Mouse (Mus musculus) B cell, adult 2 months (primary cell): ENCODE measurements around the gene Nup50.

ENCODE experiments used
- DNase-seq, 2 experiments: peaks; one replicate each; pipeline ENCODE4 v3.0.0; 2022

Gene Nup50

DNA sequence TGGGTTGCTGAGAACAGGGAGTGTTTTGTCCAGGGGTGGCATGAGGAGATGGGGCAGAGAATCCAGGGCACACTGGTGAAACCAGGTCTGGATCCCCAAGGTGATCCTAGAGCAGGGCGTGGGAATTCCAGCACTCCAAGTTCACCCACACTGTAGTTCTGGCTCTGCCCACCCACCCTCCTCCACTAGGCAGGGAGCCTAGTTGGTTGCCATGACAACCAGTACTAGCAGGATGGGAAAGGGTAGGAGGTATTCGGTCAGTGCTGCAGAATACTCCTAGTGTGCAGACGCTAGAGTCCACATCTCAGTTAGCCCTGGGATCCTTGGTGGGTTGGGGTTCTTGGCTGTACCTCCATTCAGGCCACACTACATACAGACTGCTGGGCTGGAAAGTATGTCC lies 34.6 kb downstream of the Nup50 start:
- DNase-seq = no peak

- DNase-seq = no peak
These were observed 35.1 kb downstream of the Nup50 start for GRCm38 (mm10) chr15:84958331-84958730.

GRCm38 (mm10) chr15:84959891-84960290 lies 36.7 kb downstream of the Nup50 start:
- no peak for DNase-seq

DNA sequence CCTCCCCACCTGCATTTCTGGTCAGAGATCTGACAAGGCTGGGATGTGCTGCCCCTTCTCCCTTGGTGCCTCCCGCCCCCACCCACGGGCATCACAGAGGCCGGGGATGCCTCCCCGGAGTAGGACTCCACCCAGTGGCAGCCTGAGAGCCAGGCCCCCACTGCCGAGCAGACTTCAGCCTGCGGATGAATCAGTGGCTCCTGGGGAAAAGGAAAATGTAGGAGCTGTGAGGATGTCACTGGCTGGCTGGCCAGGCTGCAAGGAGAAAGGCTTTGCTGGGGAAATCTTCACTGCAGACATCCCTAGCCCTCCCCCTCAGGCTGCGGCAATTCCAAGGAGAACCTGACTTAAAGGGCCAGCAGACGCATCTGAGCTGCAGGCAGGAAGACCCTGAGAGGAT lies 37.5 kb downstream of the Nup50 start:
- DNase-seq = no peak

GRCm38 (mm10) chr15:84962518-84962917 lies 39.3 kb downstream of the Nup50 start:
- DNase-seq = no peak

- peak in 1 of 2 experiments; percentile 13 for DNase-seq
These were observed 41.6 kb downstream of the Nup50 start for GRCm38 (mm10) chr15:84964771-84965170.

- peak; percentile 74 to 75 for DNase-seq
These were observed 42.6 kb downstream of the Nup50 start for GRCm38 (mm10) chr15:84965575-84966360.

- peak; percentile 38 to 43 for DNase-seq
These were observed 45.3 kb downstream of the Nup50 start for GRCm38 (mm10) chr15:84968534-84968933.

GRCm38 (mm10) chr15:84972860-84973543 lies 49.8 kb downstream of the Nup50 start:
- DNase-seq = no peak

GRCm38 (mm10) chr15:84973544-84973871 lies 50.3 kb downstream of the Nup50 start:
- DNase-seq = no peak

GRCm38 (mm10) chr15:84975729-84976128 lies 52.5 kb downstream of the Nup50 start:
- no peak for DNase-seq

DNA sequence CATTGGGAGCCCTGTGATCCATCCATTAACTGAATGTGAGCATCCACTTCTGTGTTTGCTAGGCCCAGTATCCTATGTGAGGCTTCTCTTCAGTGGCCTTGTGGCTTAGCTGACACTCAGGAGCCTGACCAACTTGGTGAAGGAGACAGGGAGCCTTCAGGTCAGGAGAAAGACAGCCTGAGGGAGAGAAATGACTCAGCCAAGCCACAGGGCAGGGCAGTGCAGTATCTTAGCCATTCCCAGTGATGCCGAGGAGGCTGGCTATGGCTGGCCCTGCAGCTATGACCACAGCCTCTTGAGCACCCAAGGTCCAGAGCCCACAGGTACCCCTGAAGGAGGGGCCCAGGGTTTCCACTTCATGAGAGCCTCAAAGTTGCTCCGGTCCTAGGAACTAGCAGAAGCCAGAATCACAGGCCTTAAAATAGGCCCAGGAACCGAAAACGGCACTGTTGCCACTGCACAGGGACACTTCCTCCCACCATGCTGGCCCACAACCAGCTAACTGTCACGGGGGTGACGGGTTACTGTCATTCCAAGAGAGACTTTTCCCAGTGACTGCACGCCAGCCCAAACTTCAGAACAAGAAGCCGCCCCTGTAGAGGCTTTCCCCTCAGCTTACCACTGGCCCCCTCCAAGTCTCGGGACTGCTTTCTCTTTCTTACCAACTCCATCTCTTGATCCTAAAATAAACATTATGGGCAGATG lies 58.5 kb downstream of the Nup50 start:
- DNase-seq = peak in 1 of 2 experiments; percentile 24

GRCm38 (mm10) chr15:84982888-84983287 lies 59.7 kb downstream of the Nup50 start:
- DNase-seq = peak in 1 of 2 experiments; percentile 23

DNA sequence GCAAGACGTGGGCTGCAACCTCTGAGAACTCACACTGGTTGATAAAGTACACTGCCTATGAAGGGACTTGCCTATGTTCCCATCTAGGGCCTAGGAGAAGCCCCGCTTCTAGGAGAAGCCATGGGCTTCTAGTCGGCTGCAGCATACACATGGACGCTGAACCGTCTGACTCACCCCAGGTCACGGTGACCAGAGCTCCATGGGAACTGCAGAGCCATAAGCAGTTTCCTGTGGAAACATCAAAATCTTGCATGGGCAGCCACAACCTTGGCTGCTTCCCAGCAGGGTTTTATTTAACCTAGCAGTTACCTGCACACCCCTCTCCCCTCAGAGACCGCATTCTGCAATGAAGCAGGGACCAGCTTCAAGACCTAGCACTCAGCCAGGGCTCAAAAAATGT lies 60.5 kb downstream of the Nup50 start:
- DNase-seq = no peak

DNA sequence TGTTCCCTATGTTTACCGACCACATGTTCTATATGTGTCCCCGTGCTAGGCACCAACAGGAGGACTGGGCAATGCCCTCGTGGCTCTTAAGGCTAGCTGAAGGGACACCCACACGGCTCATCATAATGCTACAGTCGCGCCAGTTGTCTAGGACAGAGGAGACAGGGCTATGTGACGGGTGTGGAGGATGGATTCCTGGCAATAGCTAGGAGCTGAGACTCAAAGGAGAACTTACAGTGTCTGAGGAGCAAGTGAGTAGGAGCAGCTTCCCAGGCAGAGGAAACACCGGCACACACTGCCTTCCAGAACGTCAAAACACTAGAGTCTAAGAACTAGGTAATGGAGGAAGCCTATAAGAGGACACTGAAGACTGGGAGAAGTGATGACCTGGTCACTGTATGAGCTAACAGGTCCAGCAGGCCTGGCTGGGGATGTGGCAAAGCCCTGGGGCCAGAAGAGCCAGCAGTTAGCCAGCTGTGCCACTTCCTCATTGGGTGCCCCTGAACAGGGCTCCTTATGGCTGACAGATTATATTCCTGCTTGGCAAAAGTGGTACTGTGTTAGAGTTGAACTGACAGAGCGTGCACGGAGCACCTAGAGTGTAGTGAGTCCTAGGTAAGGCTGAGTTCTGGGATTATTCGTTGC lies 62.4 kb downstream of the Nup50 start:
- no peak for DNase-seq

DNA sequence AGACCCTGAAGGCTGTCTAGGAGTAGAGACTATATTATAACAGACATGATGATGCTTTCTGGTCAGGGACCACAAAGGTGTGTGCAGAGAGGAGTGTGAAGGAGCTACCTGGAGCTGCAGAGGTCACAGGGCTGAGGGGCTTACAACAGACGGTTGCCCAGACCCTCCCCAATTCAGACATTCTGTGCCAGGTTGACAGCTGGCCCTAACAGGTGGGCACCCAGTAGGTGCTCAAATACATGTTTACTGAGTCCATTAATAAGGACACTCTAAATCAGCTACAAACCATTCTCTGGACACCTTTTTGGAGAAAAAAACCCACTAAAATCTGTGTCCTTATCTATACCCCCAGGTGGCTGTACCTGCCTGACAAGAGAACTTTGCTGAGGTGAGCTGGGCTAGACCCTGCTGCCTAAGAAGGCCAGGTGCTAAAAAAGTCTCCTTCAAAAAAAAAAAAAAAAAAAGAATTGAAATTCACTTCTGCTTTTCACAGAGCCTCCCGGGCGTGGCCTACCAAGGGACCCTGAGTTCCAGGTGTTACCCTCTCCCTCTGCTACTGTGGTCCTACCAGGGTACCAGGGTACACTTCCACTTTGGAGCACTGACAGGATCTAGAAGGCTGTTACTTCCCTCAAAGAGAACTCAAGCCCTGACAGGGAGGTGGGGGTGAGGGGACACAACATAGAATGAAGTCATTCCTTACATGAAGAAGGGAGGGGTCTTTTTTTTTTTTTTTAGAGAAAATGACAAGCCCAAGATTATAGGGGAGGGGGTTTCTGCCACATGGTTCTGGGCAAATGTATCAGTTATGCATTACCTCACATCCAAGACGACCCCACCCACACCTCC lies 63.2 kb downstream of the Nup50 start:
- DNase-seq = peak; percentile 68 to 72

GRCm38 (mm10) chr15:84987020-84987815 lies 64.0 kb downstream of the Nup50 start:
- peak; percentile 40 to 51 for DNase-seq

DNA sequence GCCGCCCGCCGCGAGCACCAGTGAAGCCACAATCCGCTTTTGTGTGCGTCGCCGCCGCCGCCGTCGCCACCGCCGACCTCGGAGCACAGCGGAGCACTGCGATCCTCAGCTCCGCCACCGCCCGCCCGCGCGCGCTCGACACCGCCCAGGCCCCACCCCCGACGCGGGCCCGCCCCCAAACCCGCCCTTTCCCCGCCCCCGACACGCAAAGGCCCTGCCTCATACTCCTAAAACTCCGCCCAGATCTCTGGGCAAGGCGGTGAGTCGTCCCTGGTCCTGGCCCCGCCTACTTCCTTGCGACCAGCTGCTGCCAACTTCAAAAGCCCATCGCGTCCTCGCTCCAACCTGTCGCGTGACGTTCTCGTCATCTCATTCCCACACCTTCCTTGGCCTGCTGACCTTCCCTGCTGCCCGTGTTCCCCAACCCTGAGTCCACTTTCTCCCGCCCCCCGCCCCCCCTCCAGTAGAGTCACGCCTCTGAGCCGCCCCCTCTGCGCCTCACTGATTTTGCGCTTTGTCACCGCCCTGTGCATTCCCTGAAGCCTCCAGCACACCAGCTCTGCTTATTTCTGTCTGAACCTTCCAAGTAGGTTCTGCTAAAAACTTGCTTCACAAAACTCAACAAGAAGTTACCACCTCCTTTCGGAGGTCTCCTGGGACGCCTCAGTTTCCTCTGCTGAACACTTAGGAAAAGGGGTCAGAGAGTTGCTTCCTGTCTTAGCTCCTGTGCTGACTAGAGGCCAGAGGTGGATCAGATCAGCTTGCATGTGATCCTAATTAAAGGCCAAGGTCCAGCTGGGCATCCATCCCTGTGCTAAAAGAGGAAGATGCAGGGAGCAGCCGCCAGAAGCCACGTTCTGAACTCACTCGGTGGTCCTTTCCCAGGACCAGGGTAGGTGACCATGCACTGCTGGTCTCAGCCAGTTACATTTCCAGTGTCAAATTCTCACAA lies 64.9 kb downstream of the Nup50 start, which contains the start of gene 5031439G07Rik:
Gene 5031439G07Rik, minus strand, starts transcription at position 678 of the 952 bp plus-strand sequence.
- DNase-seq = peak; percentile 86 to 88

- no peak for DNase-seq
These were observed 65.9 kb downstream of the Nup50 start for GRCm38 (mm10) chr15:84989098-84989497.

GRCm38 (mm10) chr15:84989771-84990170 lies 66.6 kb downstream of the Nup50 start:
- no peak for DNase-seq
